Mouse (Mus musculus) testis, postnatal 14 days (tissue): ENCODE results near the gene Rtp2.
"Not testable (repeated sequence)": the region's sequence is repeated elsewhere in the genome, so short reads cannot be mapped to it uniquely, and the experiment has no call there.

Experiments
- DNase-seq: peaks from one replicate; pipeline ENCODE4 v3.0.0; 2021; ENCODE audit warnings: low spot score

Gene Rtp2

DNA sequence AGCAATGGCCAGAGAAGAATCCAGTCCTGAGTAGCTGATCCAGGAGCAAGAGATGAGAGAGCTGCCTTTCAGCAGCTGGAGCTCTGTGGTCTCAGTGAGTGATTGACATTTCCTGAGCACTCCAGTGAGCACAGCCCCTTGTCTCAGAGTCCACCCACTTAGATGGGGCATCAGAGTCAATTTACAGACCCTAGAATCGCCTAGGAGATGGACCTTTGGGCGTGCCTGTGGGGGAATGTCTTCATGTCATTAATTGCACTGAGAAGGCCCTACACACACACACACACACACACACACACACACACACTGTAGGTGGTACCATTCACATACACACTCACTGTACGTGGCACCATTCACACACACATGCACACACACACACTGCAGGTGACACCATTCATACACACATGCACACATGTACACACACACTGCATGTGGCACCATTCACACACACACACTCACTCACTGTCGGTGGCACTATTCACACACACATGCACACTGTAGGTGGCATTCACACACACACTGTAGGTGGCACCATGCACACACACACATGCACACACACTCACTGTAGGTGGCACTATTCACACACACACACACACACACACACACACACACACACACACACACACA lies 20.0 kb upstream of the Rtp2 start:
- no peak for DNase-seq

DNA sequence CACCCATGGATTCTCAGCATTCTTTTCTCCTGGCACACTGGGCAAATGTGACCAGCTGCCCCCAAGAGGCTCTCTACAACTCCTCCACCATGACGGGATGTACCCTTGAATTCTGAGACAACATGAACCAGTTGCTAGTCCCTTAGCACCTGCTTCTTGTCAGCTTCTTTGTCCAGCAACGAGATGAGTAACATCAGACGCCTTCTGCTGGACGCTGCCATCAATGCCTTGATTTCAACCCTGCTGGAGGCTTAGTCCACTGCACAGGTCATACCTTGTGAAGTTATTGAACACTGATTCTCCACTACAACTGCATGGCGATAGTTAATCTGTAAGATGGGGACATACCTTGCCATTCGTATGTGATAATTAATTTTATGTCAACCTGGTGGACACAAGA lies 15.5 kb upstream of the Rtp2 start:
- no peak for DNase-seq

DNA sequence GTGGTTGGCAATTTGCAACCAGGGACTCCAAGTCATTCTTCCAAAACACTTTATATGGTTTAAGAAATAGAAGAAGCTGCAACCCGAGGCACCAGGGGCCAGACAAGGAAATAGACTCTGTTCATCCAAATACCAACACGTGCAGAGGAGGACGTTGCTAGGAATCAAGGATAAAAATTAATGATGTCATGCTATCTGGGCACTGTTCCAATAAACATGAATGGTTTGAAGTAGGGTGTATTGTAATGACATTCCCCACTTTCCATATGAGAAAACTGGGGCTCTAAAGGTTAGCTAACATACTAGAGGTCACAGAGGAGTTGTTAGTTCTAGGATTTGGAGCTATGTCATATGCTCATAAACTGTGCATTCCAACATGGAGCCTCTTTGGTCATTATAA lies 12.6 kb upstream of the Rtp2 start:
- DNase-seq = no peak

DNA sequence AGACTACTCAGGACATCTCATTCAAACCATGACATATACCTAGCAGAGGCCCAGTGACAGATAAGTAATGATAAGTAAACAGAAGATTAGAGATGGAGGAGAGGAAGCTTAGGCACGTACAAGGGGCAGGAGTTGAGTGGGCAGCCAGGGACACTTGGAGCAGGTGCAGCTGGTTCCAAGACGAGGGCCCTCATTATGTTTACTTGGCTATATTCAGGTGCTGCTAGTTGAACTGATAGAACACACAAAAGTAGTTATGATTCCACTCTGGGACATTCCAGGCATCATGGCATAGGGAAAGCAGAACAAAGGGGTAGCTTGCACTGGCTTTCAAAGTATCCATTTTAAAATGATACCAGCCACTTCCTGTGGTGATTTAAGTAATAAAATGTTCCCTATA lies 2.2 kb upstream of the Rtp2 start:
- DNase-seq = no peak

DNA sequence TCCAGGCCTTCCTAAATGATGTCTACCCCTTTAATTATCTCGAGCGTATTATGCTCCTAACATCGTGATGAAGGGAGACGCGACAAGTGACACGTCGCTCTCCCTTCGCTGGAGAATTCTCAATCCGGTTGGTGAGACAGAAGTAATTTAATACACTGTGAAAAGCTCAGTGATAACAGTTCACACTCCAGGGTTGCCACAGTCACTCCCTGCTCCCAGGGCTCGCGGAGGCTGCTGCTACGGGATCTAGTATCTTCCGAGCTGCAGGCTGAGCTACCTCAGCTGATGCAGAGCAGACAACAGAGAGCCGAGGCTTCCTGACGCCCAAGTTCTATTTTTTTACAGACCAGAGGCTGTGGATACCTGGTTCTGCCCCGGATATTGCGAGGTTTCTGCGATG lies 919 bp downstream of the Rtp2 start:
- no peak for DNase-seq

DNA sequence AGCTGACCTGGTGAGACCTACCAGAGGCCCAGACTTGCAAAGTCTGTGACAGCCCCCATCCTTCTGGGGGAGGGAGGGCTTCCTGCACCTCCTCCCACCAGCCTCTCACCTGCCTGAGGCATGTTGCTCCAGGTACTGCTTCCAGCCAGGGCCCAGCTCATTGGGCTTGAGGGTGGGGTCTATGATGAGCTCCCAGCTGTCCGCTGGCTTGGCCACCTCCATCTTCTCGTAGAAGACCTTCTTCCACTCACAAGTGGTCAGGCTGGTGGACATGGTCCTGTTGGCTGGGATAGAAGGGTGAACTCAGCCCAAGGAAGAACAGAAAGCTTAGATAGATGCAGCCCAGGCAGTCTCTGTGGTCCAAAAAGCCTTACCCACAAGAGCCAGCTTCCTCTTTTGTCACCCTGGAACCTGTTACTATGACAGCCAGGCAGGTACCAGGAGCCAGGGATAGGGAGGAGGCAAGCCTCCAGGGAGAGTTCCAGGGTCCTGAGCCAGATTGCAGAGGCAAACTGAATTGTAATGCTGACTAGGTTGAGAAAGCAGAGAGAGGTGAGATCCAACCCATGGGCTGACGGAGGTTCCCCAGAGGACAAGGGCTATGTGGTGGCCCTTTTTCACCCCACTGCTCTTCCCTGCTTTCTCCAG lies 1.6 kb downstream of the Rtp2 start:
- no peak for DNase-seq

DNA sequence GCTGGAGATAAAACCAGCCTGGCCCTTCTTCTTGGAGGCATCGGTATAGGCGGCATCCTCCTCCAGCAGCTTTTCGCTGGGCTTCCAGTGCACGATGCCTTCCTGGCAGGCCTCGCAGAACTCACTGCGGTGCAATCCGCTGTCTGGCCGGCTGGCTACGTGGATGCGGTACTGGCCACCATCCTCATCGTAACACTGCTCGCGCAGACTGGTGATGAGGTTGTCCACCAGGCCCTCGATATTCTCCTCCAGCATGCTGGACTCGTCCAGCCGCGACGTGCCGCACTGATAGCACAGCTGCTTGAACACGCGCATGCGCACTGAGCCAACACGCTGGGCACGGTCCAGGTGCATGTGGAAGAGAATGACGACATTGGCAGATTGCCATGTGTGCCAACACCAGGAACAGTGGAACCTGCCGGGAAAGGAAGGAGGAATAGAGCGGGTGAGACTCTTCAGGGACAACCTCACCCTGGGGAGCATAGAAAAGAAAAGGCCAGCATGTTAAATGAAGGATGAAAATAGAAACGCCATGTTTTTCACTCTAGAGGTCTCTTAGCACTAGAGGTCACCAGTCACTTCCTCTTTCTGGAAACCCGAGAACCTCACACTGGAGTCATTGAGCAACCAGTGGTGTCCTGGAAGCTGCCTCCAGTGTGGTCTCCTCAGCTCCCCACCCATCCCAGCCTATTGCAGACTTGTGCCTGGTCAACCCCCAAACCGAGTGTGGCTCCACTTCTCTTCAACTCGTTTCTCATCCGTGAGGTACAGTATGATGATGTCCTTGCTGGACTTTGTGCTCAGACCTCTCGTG lies 4.7 kb downstream of the Rtp2 start:
- DNase-seq = peak; percentile 50

DNA sequence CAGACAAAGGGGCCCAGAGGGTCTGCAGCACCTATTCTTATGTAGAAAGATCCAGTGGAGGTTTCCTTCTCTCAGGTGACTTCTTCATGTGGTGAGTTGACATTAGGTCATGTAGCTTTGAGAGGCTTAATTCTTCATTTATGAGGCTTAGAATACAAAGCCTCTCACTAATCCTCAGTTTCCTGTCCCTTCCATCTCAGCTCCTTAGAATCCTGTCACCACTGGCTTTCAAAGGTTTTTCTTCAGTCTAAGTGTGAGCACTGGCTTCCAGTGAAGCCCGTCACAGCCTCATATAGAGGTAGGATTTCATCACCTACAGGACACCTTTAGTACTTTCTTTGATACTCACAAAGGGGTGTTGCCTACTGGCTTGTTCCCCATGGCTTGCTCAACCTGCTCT lies 9.3 kb downstream of the Rtp2 start:
- no peak for DNase-seq

DNA sequence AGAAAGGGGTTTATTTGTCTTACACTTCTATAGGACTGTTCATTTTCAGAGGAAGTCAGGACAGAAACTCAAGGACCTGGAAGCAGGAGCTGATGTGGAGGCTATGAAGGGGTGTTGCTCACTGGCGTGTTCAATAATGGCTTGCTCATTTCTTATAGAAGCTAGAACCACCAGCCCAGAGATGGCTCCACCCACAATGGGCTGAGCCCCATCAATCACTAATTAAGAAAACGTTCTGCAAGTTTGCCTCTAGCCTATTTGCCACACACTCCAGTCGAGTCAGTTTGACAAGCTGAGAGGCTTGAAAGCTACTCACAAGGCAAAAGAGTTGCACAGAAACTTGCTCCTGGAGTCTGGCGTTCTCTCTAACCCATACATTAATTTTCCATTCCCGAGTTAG lies 10.5 kb downstream of the Rtp2 start:
- no peak for DNase-seq

DNA sequence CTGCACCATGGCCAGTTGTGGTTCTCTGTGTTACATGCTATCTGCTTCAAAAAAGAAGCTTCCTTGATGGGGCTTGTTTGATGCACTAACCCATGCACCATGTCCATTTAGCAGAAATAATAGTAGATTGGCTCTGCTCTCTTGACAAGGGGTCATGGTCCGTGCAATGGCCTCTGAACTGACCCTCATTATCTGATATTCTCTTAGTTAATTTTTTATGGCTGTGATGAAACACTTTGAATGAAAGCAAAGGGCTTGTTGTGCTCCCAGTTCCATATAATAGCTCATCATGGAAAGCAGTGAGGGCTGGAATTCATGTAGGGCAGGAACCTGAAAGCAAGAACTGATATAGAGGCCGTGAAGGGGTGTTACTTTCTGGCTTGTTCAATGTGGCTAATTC lies 12.8 kb downstream of the Rtp2 start:
- DNase-seq = no peak

DNA sequence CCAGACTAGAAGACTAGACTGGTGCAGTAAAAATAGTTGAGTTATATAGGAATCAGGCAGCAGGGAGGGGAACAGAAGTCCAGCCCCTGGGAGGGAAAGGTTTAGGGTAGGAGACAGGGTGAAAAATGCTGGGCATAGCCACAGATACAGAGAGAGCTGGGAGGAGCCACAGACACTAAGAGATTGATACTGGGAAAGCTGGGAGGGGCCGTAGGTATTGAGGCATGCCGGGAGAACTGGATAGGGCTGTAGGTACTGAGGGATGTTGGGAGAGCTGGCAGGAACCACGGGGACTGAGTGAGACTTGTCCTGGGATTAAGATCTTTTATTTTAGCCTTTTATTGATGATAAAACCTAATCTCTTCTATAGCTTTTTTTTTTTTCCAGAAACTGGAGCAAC lies 18.8 kb downstream of the Rtp2 start:
- no peak for DNase-seq

DNA sequence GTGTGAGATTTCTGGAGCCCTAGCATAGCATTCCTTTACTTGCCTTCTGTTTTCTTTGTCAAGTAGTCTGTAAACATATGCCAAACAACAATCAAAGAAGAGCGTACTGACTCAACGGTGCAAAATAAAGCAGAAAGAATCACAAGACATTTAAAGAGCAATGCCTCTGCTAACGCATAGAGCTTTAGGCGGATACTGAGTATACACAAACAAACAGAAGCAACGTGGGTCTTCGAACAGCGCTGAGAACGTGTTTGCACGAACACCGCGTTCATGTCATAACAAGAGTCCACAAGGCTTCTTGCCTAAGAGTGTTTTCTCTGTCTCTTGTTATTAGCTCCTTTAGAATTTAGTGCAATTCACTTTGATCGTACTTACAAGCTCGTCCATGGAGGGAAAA lies 19.5 kb downstream of the Rtp2 start:
- DNase-seq = no peak

DNA sequence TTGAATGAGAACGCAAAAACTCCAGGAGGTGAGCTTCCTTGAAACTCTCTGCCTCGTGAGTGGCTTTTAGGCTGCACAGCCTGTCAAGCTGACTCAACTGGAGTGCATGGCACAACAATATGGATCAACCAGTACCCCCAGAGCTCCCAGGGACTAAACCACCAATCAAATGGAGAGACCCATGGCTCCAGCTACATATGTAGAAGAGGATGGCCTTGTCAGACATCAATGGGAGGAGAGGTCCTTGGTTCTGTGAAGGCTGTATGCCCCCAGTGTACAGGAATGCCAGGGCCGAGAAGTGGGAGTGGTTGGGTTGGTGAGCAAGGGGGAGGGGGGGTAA lies 23.2 kb downstream of the Rtp2 start:
- DNase-seq = not testable (repeated sequence)

DNA sequence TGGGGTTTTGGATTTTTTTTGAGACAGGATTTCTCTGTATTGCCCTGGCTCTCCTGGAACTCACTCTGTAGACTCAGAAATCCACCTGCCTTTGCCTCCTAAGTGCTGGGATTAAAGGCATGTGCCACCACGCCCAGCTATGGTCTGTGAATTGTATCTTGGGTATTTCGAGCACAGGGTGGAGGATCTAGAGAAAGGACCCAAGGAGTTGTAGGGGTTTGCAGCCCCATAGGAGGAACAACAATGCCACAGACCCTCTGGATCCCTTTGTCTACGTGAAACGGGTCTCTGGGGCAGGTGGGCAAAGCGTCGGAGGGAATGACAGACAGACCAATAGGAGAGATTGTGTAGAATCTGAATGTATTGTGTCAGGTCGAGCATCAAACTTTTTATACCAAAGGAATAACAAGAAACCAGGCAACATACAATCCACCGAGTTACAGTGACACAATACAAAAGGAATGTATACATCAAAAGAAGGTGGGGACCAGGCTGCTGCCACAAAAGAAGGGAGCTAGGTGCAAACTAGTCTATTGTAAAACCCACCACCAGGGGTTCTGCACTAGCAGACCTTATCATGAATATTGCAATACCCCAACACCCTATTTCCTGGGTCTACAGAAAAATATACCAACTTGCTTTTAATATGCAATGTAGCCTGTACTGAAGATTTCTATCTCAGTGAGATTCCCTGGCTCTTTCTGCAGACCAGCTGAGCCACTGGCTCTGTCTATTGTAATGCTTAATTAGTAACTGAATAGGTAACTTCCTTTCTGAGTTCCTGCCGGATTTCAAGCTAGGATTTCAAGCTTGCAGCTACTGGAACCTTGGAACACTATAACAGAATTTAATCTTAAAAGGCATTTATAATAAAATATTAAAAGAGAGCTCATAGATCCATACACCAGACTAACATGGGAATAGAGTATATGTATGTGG lies 23.8 kb downstream of the Rtp2 start:
- not testable (repeated sequence) for DNase-seq

DNA sequence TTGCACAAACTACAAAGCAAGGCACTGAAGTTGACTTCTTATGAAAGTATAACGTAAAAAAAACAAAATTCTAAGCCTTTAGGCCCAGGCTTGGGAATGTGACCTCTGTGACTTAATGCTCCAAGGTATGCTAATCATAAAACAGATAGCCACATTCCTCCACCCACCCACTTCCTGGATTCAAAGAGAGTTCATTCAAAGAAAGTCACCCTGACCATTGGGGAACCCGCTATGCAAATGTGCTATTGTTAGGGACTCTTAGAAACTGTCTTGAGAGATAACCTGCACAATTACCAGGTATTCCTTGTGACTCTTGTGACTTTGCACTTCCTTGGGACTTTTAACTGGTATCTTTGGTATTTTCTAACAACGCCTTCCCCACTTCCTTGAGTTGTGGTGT lies 25.6 kb downstream of the Rtp2 start:
- DNase-seq = not testable (repeated sequence)

DNA sequence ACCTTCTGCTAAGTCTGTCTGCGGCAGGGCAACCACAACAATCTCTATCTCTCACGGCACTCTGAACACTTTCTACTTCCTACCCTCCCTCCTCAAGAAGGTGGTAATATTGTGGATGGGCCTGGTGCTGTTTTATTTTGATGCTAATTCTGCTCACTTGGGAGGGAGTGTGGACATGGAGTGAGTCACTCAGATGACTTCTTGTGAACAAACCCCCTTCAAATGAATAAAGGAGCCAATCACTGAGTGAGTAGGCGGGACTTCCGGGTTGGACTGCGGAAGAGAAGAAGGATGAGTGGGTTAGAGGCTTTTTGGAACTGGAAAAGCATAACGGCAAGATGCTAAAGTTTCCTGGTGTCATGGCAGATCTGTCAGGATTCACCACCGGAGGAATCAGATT lies 30.8 kb downstream of the Rtp2 start:
- no peak for DNase-seq

DNA sequence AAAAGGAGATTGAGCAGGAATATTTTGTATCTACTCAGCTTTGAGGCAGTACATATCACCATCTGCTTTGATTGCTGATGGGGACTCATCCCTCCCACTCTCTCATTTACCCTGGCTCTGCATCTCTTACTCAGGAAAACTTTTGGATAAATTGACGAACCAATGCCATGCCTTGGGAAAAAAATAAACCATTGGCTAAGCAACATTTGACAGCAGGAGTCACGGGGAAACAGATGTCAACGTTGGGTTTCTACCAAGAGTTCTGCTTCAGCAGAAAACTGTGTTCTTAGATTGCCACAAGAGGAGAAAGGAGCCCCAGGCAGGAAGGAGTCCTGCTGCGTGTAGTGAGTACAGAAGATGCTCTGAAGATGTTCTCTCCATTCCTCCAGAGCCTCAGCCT lies 32.1 kb downstream of the Rtp2 start:
- DNase-seq = no peak

DNA sequence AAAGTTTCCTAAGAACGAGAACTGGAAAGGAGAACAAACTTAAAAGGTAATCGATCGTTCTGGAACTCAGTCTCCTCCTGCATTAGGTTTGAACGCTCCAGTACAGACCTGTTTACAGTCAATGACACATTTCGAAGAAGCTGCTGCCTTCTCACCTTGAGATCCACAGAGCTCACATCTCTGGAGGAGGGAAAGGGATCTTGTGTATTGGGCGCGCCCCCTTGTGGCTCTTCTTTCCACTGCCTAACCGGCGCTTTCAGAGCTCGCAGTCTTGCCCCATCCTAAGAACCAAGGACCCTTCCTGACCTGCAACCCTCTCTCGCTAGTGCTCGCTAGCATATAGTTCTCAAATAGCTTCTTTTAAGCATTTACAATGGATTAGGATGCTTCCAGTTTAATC lies 33.4 kb downstream of the Rtp2 start:
- DNase-seq = peak; percentile 54

DNA sequence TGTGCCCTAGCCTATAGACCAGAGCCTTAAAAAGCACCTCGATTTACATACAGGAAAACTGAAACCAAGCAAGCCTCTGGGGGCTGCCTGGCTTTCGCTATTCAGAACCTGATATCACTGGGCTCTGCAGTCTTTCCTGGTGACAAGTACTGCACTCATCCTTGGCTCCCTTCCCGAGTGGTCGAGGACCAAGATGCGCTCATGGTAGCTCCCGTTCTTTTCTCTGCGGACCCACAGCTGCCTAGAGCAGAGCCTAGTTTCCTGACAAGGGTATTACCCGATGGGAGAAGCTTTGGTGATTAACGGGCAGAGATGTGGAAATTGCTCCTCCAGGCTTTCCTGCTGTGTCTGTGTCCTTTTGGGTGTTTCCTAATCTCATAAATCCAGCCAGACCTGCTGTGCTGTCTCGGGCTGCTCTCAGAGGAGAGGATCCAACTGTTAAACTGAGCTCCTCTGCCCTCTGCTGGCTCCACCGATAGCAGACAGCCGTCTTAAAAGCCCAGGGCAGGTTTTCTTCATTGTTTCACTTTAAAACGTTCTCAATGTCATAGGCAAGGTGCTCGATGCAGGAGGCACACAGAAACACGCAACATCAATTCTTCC lies 34.1 kb downstream of the Rtp2 start:
- DNase-seq = peak; percentile 24

DNA sequence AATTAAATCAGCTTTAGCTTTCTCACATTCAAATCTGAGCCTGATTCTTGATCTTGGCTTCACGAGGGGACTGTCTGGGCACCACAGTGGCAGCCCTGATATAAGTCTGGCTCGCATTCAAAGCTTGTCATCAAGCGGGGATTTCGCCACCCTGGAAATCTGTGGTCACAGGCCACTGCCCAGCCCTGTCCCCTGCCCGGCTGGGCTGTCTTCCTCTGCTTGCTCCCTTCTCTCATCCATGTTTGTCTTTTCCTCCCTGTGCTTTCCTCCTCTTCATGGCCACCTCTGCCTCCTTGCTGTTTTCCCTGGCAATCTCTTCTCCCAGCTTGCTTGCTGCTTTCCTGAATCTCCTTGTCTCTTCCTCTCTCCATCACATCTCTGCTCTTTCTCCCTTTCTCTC lies 34.7 kb downstream of the Rtp2 start:
- DNase-seq = no peak

DNA sequence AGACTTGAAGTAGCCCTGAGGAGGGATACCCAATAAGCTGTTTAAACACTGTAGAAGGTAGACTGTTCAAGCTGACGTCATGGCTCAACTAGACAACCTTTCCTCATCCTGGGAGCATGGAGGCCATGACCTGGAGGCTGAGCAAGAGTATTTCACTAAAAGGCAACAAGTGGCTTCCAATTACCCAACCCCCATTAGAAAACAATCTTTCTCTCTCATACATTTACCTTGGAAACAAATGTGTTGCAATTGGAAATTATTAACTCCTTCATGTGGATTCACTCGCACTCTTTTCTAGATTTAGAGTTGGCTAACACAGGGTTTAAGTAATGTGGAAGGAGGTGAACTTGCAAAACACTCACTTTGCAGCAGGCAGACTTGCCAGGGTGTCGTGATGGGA lies 37.1 kb downstream of the Rtp2 start:
- no peak for DNase-seq

DNA sequence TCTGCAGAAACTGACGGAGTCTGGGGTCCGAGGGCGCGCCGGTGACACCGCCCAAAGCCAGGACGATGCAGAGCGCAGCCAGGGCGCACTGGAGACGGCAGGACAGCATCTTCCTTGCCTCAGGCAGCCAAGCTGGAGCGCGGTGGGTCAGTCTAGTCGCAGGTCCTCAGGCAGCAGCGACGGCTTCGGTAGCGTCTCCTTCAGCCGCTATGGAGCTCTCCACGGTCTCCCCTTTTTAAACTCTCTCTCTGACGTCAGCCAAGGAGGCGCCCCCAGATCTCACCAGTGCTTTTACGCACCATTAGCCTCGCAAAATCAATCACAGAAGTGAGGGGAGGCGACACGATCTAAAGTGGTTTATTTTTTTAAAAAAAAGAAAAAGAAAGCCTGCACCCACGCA lies 41.6 kb downstream of the Rtp2 start, which contains the start of gene Sst:
TSS of gene Sst (minus strand) at position 323 of the 400 bp plus-strand sequence.
- DNase-seq = no peak
